Mouse (Mus musculus) embryo, embryonic 9.5 days (tissue): Measurements from ENCODE around the gene Dst.
"Not testable (repeated sequence)": the region's sequence is repeated elsewhere in the genome, so short reads cannot be mapped to it uniquely, and the experiment has no call there.

Source experiments
- DNase-seq: peaks from one replicate; pipeline ENCODE4 v3.0.0-alpha.2; 2017; ENCODE audit errors: extremely low spot score

Dst gene

GRCm38 (mm10) chr1:34061860-34062259 is 153.8 kb downstream of the Dst start:
- DNase-seq: no peak

- no peak for DNase-seq
Measured at GRCm38 (mm10) chr1:34063943-34064342, 155.9 kb downstream of the Dst start.

- no peak for DNase-seq
Measured at GRCm38 (mm10) chr1:34065551-34066048, 157.6 kb downstream of the Dst start.

GRCm38 (mm10) chr1:34066401-34066800 is 158.4 kb downstream of the Dst start:
- DNase-seq: not testable (repeated sequence)

GRCm38 (mm10) chr1:34068341-34068740 is 160.3 kb downstream of the Dst start:
- DNase-seq: no peak

GRCm38 (mm10) chr1:34069514-34070290 is 161.7 kb downstream of the Dst start:
- DNase-seq: no peak

- DNase-seq: no peak
Measured at GRCm38 (mm10) chr1:34070474-34070873, 162.4 kb downstream of the Dst start.

- no peak for DNase-seq
Measured at GRCm38 (mm10) chr1:34070991-34071639, 163.1 kb downstream of the Dst start.

GRCm38 (mm10) chr1:34072262-34072661 is 164.2 kb downstream of the Dst start:
- DNase-seq: no peak

GRCm38 (mm10) chr1:34073436-34074169 is 165.6 kb downstream of the Dst start:
- no peak for DNase-seq

- peak; percentile 21 for DNase-seq
Measured at GRCm38 (mm10) chr1:34074245-34075187, 166.5 kb downstream of the Dst start.

- DNase-seq: peak; percentile 26
Measured at GRCm38 (mm10) chr1:34076701-34077421, 168.8 kb downstream of the Dst start.

GRCm38 (mm10) chr1:34077422-34077790 is 169.4 kb downstream of the Dst start:
- no peak for DNase-seq

GRCm38 (mm10) chr1:34077941-34078340 is 169.9 kb downstream of the Dst start:
- no peak for DNase-seq

GRCm38 (mm10) chr1:34089011-34089410 is 181.0 kb downstream of the Dst start:
- no peak for DNase-seq

GRCm38 (mm10) chr1:34090700-34091099 is 182.7 kb downstream of the Dst start:
- DNase-seq: no peak

- DNase-seq: no peak
Measured at GRCm38 (mm10) chr1:34093652-34094051, 185.6 kb downstream of the Dst start.

- no peak for DNase-seq
Measured at GRCm38 (mm10) chr1:34094301-34094700, 186.3 kb downstream of the Dst start.

GRCm38 (mm10) chr1:34095173-34095572 is 187.1 kb downstream of the Dst start:
- no peak for DNase-seq

GRCm38 (mm10) chr1:34096923-34097322 is 188.9 kb downstream of the Dst start:
- DNase-seq: no peak

GRCm38 (mm10) chr1:34097640-34098039 is 189.6 kb downstream of the Dst start:
- no peak for DNase-seq
